Mouse (Mus musculus) adrenal gland, adult 8-10 months (tissue): Measurements from ENCODE around the gene Lrrn4. TPM values are rescaled to one million over a fixed set of nuclear protein-coding genes. Genes with fewer than 3 reads are reported as not detected.

Source experiments
- DNase-seq: peaks from one replicate; pipeline ENCODE4 v3.0.0; 2022
- total RNA-seq, 4 experiments: library from RNA; stranded (reverse); gene quantifications; 2 replicates each; pipeline ENCODE4 v1.2.4; 2022

Gene Lrrn4
- total RNA-seq, 4 experiments from 2014 or later, result 2.5 to 4.4 (median 3.3) TPM

DNA sequence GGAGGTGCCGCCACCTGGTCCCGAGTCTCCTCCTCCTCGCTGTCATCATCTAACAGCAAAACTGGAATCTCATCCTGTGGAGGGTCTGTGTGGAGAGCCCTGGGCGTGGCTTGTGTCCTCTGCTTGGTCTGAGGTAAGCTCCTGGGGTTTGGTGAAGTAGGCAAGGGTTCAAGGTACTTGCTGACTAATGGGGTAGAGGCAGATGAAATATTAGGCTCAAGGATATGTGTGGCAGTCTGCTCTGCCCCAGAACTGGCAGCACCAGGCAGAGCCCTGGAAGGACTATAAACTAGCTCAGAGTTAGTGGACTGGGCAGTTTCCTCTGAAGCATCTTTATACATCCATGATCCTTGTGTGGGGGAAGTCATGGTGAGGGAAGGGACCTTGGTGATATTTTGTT, 10.4 kb downstream of the Lrrn4 start:
- DNase-seq, result peak; percentile 54

DNA sequence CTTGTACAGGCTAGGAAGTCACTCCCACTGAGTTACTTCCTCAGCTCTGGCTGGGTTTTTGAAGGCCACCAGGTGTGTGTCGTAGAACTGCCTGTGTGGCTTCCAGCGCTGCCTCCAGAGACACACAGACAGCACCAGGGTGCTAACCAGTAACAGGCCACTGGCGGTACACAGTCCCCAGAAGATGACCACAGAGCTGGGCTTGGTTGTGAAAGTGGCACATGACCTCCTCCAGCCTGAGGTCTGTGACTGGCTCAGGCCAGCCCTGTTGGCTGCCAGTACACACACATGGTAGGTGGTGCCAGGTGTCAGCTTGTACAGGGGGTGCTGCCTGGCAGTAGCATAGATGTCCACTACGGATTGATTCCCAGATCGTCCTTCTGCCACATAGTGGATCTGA, 11.0 kb downstream of the Lrrn4 start:
- DNase-seq, result peak; percentile 72

DNA sequence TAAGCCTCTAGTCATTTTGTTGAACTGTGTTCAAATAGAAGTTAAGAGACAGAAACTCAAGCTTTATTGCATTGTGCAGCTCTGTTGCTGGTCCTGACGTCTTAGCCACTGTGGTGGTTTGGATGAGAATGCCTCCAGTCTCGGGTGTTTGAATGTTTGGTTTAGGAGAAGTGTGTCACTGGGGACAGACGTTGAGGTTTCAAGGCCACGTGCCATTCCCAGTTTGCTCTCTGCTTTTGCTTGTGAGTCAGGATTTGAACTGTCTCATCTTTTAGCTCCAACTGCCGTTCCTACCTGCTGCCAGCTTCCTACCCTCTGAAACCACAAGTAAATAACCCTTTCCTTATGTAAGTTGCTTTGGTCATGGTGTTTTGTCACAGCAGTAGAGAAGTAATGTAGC, 13.2 kb downstream of the Lrrn4 start:
- DNase-seq, result no peak

DNA sequence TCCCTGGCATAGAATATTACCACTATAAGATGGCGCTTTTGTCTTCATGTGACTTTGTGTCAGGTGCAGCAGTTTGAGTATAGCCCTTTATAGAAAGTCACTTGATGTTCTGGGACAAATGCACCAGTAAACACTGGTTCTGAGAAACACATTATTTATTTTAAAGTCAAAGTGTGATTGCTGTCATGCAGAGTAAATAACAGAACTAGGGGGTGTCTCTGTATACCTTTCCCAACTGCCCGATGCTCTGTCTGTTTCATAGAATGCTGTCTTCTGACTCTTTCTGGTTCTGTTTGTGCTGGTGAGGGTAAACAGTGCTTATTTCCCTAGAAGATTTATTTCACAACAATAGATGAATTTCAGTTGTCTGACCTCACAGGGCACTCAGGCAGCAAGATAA, 17.4 kb downstream of the Lrrn4 start:
- no peak for DNase-seq

DNA sequence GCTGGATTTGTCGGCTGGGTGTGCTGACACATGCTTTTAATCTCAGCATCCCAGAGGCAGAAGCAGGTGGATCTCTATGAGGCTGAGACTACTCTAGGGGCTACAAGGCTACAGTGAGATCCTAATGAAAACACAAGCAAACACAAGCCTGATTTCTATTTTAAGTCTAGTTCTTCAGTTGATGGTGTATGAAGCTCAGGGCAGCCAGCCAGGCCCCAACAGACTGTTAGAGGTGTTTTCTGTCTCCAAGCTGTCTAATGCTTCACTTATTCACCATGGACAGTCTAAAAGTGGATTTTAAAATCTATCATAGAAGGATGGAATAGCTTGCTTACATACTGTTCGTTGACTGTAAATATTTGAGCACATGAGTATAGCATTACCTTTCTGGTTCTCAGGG, 19.2 kb downstream of the Lrrn4 start:
- DNase-seq, result no peak

DNA sequence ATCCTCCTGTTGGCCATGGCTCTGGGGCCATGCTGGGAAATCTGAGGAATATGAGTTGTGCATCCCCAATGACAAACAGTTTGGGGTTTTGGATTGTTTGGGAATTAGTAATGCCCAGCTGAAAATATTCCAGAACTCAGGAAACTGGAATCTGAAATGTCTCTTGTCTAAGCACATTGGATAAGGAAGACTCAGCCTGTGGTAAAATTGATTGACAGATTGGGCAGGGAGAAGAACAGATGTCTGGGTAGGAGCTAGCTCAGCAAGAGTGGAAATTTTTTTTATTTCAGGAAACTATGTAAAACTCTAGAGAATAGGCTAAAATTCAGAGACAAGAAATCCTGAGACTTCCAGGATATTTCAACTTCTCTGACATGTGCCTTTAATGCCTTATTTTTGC, 20.3 kb downstream of the Lrrn4 start:
- no peak for DNase-seq

DNA sequence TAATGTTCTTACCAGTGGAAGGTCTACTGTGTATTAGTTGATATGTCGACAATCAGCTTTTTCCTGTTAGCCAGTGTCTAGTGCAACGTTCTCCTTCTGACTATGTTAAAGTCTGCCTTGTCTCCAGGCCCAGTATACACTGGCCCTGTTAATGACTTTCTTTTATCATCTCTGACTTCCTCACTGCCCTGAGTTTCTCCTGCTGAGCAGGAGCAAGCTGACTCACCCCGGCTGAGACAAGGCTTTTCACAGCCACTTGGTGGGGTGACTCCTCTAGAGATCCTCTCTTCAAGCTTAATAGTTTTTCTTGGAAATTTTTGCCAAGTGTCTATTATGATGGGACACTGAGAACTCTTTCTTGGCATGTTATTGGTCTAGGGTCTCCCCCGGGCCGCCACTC, 24.4 kb downstream of the Lrrn4 start:
- no peak for DNase-seq

DNA sequence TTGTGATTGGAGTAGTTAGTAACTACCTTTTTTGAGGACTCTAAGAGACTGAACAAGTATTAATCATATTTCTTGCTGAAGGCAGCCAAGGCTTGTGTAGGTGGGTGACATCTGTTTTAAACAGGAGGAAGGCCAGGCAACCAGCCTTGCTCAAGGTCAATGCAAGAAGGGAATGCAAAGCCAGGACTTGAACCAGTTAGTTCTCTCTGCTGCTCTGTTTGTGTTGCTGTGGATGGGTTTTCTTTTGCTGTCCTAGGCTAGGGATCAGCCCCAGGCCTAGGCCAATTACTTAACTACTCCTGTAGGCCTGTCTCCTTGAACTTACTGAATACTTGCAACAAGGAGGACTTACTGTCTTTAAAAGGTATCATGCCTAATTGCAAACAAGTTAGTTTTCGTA, 27.6 kb downstream of the Lrrn4 start:
- no peak for DNase-seq

DNA sequence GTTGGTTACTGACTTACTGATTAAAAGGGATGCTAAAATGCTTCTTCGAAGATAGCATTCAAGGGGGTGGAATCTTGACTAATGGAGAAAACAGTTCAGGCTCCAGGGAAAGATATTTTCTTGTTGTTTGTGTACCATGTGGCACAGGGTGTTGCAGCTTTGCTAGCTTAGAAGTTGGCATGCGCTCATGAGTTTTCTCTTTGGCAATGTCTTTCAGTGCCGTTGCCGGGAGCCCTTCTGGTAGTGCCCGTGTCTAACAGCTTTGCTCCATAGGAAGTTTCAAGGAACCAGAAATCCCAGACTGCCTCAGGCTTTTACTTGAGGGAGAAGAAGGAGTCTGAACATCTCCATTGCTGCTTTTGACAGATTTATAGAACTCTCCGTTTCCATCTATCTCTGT, 31.6 kb downstream of the Lrrn4 start:
- no peak for DNase-seq

DNA sequence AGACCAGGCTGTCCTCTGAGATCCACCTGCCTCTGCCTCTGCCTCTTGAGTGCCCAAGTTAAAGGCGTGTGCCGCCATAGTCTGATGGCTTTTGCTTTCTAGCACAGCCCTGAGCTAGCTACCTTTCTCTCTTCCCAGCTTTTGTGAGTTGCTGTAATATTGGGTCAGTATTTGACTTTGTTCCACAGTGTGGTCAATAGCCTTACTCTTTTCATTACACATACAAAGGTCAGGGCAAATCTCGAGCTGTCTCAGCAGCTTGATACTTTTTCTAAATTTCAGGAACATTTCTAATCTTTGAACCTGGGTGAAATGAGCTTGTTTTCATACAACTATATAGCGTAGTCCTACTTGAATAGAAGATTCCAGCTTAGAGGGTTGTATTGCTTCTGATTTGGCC, 32.3 kb downstream of the Lrrn4 start:
- DNase-seq, result no peak

DNA sequence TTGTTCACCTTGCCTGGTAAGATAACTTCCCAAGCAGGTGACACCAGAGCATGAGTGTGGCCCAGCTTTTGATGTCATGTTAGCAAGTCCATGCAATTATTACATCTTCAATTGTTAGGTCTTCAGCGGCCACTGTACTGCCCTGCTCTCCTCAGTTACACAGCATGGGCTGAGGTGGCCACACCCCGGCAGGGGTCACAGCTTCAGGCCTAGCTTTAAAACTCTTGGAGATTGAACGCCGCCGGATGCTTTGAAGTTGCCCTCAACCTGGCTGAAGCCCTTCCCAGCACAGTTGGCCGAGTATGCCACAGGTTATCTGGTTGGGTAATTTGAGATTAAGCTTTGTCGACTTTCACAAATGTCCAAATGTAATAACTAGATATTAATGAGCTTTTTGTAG, 33.1 kb downstream of the Lrrn4 start:
- no peak for DNase-seq

DNA sequence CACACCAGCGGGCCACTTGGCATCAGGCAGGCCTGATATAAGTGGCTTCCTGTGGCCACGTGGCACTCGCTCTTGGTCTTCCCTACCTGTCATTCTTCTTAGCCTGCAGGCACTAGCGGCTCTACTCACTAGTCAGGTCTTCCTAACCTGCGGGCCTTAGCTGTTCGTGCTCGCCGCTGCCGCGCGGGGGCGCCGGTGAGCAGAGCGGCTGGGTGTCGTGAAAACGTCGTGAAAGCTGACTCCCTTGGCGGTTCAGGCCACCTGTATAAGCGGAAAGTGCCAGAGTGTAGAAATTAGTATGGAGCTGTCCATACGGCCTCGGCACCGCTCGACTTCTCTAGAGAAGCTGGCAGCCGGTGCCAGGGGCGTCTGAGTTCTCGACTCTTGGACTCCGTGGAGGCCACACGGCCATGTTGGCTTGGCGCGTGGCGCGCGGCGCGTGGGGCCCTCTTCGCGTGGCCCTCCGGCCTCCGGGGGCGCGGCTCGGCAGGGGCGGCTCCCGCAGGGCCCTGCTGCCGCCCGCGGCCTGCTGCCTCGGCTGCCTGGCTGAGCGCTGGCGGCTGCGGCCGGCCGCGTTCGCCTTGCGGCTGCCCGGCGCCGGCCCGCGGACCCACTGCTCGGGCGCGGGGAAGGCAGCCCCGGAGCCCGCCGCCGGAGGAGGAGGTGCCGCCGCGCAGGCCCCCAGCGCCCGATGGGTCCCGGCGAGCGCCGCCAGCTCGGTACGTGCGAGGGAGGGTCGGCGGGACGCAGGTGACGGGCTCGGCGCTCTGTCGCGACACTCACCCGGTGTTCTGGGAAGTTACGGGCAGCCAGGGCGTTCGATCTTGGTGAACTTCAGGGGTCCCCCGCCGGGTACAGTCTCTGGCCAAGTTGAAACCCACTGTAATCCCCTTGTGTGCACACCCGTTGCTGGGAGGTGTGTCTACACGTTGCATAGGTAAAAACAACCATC, 34.0 kb downstream of the Lrrn4 start, which contains the start of gene Crls1:
Crls1 (plus strand) TSS at position 260 of the 952 bp plus-strand sequence.
- DNase-seq, result peak; percentile 91

DNA sequence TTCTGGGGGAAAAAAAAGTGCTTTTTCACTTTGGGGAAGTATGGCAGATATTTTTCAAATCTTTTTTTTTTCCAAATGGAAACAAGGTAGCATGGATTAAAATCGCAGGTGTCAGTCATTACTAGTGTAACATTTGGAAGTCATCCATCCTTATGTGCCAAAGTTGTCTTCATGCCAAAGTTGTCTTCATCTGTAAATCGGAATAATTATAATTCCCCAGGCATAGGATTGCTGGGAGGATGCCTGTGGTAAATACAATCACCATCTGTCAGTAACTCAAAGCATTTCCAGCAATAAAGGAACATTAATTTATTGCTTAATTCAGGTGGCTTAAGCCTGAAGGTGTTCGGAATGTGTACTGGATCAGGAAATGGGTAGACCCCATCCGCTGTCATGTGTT, 39.6 kb downstream of the Lrrn4 start:
- no peak for DNase-seq

Other genes starting within 250 kb of the Lrrn4 start
- 10 to 100 TPM; 10.7 to 12.1 (median 11.9) TPM for gene Shld1, start 194.0 kb downstream of the Lrrn4 start, total RNA-seq
- 1,000 to 10,000 TPM; 1,792 to 2,284 (median 1,895) TPM for gene Chgb, start 99.6 kb downstream of the Lrrn4 start, total RNA-seq
- gene Trmt6, start 64.8 kb downstream of the Lrrn4 start, total RNA-seq, result 10 to 100 TPM; 21.8 to 30.5 (median 28.1) TPM
- gene Mcm8, start 64.8 kb downstream of the Lrrn4 start, total RNA-seq, result 1 to 10 TPM; 3.5 to 4.1 (median 3.9) TPM
- 10 to 100 TPM; 58.7 to 99.6 (median 68.6) TPM for gene Crls1, start 34.2 kb downstream of the Lrrn4 start, total RNA-seq
- not detected for gene Fermt1, start 65.0 kb upstream of the Lrrn4 start, total RNA-seq